Mouse (Mus musculus) layer of hippocampus, adult 9-10 months (tissue): ENCODE data around the gene Sap30bp.

ENCODE experiments used
- DNase-seq: peaks from one replicate; pipeline ENCODE4 v3.0.0; 2022; ENCODE audit warnings: low spot score

Gene Sap30bp

GRCm38 (mm10) chr11:116004186-116004823 lies 71.2 kb downstream of the Sap30bp start:
- no peak for DNase-seq

DNA sequence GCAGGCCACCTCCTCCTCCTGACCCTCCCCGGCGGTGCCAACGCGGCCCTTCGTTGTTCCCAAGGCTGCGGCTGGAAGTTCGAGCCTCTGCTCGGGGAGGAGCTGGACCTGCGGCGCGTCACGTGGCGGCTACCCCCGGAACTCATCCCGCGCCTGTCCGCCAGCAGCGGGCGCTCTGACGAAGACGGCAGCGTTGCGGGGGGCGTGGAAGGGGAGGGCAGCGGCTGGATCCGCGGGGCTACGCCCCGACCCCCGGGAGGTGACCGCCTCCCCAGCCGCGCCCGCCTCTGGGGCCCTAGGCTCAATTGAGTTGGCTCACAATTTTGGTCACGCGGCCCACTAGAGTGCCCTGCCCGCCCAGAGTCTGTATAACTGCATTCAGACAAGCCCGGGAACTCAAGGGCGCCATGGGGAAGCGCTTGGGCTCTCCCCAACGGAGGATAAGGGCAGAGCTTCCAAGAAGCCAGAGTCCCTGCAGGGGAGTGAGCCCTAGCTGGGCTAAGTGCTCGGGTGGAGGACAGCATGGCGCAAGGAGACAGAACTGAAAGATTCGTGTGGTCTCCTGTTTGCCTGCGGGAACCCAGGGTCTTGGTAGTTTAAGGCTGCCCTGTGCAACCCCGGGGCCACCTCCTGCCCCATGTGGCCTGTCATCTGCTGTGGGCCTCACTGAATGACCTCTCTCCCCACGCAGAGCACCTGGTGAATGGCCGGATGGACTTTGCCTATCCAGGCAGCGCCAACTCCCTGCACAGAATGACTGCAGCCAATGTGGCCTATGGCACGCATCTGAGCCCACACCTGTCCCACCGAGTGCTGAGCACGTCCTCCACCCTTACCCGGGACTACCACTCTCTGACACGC lies 72.0 kb downstream of the Sap30bp start:
- DNase-seq, result no peak

DNA sequence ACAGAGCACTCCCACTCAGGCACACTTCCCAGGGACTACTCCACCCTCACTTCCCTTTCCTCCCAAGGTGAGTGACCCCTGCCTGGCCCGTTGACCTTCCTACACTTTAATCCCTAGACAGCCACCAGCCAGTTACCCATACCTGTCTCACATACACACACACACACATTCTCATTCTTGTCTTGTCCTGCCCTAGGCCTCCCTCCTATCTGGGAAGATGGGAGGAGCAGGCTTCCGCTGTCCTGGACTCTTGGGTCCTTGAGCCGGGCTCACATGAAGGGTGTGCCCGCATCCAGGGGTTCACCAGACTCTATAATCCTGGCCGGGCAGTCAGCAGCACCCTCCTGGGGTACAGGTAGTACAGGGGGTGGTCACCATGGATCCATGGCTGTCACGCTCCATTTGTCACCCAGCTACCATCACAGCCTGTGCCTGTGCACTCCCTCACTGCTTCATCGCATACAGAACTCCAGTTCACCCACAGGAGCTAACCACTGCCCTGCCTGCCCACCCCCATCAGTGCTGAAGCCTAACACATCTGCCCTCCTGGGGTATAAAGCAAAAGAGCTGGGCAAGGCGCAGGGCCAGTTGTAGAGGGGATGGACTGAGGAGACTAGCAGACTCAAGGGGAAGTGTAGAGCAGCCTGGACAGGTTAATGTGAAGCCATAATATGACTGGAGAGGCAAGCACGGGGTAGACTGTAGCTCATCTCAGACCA lies 72.8 kb downstream of the Sap30bp start:
- no peak for DNase-seq

GRCm38 (mm10) chr11:116007095-116007850 lies 74.2 kb downstream of the Sap30bp start:
- no peak for DNase-seq

GRCm38 (mm10) chr11:116008411-116008810 lies 75.3 kb downstream of the Sap30bp start:
- no peak for DNase-seq

- DNase-seq, result no peak
Observed at GRCm38 (mm10) chr11:116008832-116009375, 75.8 kb downstream of the Sap30bp start.

GRCm38 (mm10) chr11:116009661-116010060 lies 76.6 kb downstream of the Sap30bp start:
- no peak for DNase-seq

DNA sequence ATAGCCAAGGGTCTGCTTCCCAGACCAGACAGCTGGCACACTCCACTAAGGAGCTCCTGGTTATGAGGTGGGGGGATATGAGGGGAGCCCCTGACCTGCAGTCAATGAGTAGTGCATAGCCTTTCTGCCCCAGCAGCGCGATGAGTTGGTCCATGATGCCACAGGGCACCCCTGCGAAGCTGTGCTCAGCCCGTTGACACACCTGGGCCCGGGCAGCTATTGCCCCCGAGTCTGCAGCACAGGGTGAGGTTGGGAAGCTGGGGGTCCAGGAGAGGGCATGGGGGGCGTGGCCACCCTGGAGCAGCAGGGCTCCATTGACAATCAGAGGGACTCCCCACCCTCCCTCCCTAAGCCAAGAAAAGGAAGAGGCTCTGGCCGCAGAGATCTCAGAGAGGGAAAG lies 77.1 kb downstream of the Sap30bp start:
- DNase-seq, result no peak

DNA sequence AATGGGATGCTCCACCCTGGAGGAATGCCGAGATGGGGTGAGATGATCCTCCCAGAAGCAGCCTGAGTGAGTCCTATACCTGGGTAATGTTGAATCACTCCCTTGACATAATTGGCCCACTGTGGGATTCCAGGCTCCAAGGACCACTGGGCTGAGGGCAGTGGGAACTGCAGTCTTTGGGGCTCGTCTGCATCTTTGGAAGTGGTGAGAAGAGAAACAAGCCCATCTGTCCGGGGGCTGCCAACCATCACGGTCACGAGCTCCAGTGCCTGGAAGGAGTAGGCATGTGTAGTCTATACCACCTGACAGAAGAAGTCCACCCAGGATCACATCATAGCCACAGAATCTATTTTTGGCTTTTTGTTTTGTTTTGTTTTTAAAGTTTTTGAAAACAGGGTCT lies 77.9 kb downstream of the Sap30bp start:
- DNase-seq, result no peak

DNA sequence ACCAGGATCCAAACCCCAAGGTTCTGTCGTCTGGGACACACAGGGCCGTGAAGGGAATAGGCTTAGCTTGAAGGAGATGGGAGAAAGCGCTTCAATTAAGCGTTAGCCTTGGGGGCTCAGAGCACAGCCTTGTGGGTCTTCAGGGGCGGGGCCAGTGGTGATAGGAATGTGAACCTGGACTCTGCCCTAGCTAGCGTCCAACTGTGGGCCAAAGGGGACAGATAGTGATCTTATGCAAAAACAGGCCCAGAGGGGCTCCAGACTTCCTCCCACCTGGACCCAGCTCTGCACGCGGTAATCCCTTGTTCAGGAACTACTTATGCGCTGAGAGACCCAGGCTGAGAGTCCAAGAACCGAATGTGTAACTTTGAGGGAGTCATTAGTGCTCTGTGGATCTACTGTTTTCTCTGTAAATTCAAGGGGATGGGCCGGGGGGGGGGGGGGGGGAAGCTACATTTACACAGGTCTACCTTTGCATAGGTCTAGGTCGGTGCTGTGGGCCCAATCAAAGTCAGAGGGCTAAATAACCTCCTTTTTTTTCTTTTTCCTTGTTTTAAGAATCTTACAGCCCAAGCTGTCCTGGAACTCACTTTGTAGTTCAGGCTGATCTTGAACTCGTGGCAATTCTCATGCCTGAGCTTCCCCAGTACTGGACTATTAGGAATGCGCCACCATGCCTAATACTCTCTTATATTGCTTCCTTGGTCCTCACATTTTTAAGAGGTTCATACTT lies 78.6 kb downstream of the Sap30bp start:
- DNase-seq, result no peak

GRCm38 (mm10) chr11:116012262-116012947 lies 79.3 kb downstream of the Sap30bp start, which contains the start of gene Galk1:
TSS of gene Galk1 (minus strand) at chr11:116012719.
- DNase-seq, result peak; percentile 44

DNA sequence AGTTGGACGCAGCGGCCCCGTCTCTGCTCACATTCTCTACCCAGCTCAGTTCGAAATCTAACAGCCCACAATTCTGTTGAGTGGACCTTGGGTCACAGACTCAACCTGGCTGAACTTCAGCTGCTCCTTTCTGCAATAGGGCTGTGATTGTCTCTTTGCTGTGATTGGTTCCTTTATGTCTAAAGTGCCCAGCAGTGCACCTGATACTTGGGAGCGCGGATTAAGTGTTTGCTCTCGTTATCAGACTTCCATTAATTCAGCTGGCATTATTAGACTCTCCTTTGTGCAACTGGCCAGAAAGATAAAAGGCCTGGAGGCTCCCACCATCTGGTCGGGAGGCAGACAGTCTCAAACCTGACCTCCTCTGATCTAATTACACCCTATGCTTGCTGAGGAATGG lies 81.7 kb downstream of the Sap30bp start:
- no peak for DNase-seq
